Comparison of ENCODE assay signal across 15 mouse cellular contexts in the genomic region with DNA sequence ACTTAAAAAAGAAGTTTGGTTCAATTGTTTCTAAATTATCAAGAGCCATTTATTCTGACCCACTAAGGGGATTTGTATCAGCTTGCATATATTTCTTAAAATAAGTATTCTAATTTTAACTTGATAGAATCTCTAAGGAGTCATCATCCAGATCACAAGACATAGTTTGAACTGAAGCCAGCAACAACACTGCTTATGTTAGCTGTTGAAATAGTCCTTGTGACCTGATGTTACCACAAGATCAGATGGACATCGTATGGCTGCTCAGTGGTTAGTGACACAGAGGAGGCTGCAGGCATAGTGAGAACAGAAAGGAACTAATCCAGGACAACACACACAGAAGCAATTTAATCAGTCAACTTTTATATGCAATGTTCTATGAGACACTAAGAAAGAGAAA. TPM values are rescaled to one million over a fixed set of nuclear protein-coding genes. Genes with fewer than 3 reads are reported as not detected.
A peak's percentile ranks its signal among the peaks of the same experiment; 100 is the strongest.
DNase-seq lines count a peak whose midpoint lies in the region; ATAC-seq and TF ChIP-seq lines count a peak whose summit lies in the region.
"Had no signal": no experiment of that assay in that cellular context is flagged by ENCODE, and none has a peak within 500 bp of the region (broad histone marks: within the 10 kb centered on the region; RNA-seq: fewer than 3 reads in every experiment).

No protein-coding gene starts in this region.

- no peak for TF ChIP-seq CTCF in lung, embryonic 14.5 days (IDR thresholded peaks at IDR 0.05; ENCODE audit: low read depth)
- no peak for TF ChIP-seq CTCF in layer of hippocampus, adult 2 months (conservative IDR thresholded peaks at IDR 0.05)

- peak; percentile 54 to 58 for DNase-seq in gastrocnemius, adult 8-10 months (ENCODE audit: low spot score in 2 of 2)
- DNase-seq in gastrocnemius, postnatal 10 days: no peak
- DNase-seq in lung, embryonic 14.5 days: peak; percentile 85
- DNase-seq in lung, postnatal 25 days (ENCODE audit: low spot score): no peak
- DNase-seq in layer of hippocampus, adult 2 months (ENCODE audit: low spot score in 2 of 2): no peak
- DNase-seq: cerebellum, adult 2 months; kidney, postnatal 25 days; right cerebral cortex, postnatal 25 days had no signal

- no peak overlapping the region for H3K9ac ChIP-seq in lung, embryonic 14.5 days
- no peak overlapping the region for H3K9ac ChIP-seq in heart, embryonic 12.5 days
- H3K9ac ChIP-seq in midbrain, embryonic 13.5 days (replicated peaks): no peak overlapping the region
- H3K9ac ChIP-seq: midbrain, embryonic 15.5 days had no signal

- H3K4me3 ChIP-seq in lung, embryonic 14.5 days (ENCODE audit: low read depth, low read length): no peak overlapping the region
- H3K4me3 ChIP-seq in heart, embryonic 12.5 days: no peak overlapping the region
- H3K4me3 ChIP-seq in myocyte: no peak overlapping the region
- H3K4me3 ChIP-seq in layer of hippocampus, adult 2 months: no peak overlapping the region
- no peak overlapping the region for H3K4me3 ChIP-seq in midbrain, embryonic 13.5 days (replicated peaks)
- H3K4me3 ChIP-seq: erythroblast, embryonic 14.5 days; hindbrain, embryonic 10.5 days; midbrain, embryonic 15.5 days had no signal

- H3K9me3 ChIP-seq in lung, embryonic 14.5 days (ENCODE audit: low read depth, low read length): no peaks in the 10 kb centered on the region
- H3K9me3 ChIP-seq in heart, embryonic 12.5 days (replicated peaks): no peaks in the 10 kb centered on the region
- no peaks in the 10 kb centered on the region for H3K9me3 ChIP-seq in midbrain, embryonic 13.5 days
- H3K9me3 ChIP-seq: hindbrain, embryonic 10.5 days; midbrain, embryonic 15.5 days had no signal

- peaks cover 61% of the 10 kb centered on the region for H3K36me3 ChIP-seq in lung, embryonic 14.5 days (ENCODE audit: insufficient read depth)
- H3K36me3 ChIP-seq in heart, embryonic 12.5 days: peaks cover 82% of the 10 kb centered on the region
- H3K36me3 ChIP-seq in myocyte (ENCODE audit: control insufficient read depth, insufficient read depth): peaks cover 3% of the 10 kb centered on the region
- H3K36me3 ChIP-seq in midbrain, embryonic 13.5 days: 0 out of 2 replicates have a peak, but pooled peaks cover 4% of the 10 kb centered on the region
- H3K36me3 ChIP-seq: midbrain, embryonic 15.5 days had no signal

- TF ChIP-seq POLR2A in myocyte (IDR thresholded peaks at IDR 0.05; ENCODE audit: insufficient read length, low read depth): no peak

- peak overlapping the region; percentile 82 for H3K27ac ChIP-seq in lung, embryonic 14.5 days (ENCODE audit: low read depth)
- H3K27ac ChIP-seq in heart, embryonic 12.5 days (ENCODE audit: poor library complexity, severe bottlenecking): peak overlapping the region; percentile 37; the same call in 1 of the 2 replicates
- H3K27ac ChIP-seq in layer of hippocampus, adult 2 months: no peak overlapping the region
- no peak overlapping the region for H3K27ac ChIP-seq in midbrain, embryonic 13.5 days
- H3K27ac ChIP-seq: hindbrain, embryonic 10.5 days; midbrain, embryonic 15.5 days had no signal

- H3K27me3 ChIP-seq in lung, embryonic 14.5 days (ENCODE audit: insufficient read depth, low read length): no peaks in the 10 kb centered on the region
- H3K27me3 ChIP-seq in heart, embryonic 12.5 days (replicated peaks): no peaks in the 10 kb centered on the region
- H3K27me3 ChIP-seq in myocyte (ENCODE audit: control insufficient read depth, insufficient read depth, insufficient read length): no peaks in the 10 kb centered on the region
- H3K27me3 ChIP-seq in midbrain, embryonic 13.5 days: no peaks in the 10 kb centered on the region
- H3K27me3 ChIP-seq: midbrain, embryonic 15.5 days had no signal

- H3K79me2 ChIP-seq in myocyte (ENCODE audit: control insufficient read depth, insufficient read depth): no peaks in the 10 kb centered on the region

- H3K4me2 ChIP-seq in lung, embryonic 14.5 days: no peak overlapping the region
- H3K4me2 ChIP-seq in heart, embryonic 12.5 days: no peak overlapping the region
- no peak overlapping the region for H3K4me2 ChIP-seq in myocyte (ENCODE audit: low read depth)
- H3K4me2 ChIP-seq in midbrain, embryonic 13.5 days (replicated peaks): no peak overlapping the region
- H3K4me2 ChIP-seq: midbrain, embryonic 15.5 days had no signal

- H3ac ChIP-seq in myocyte (ENCODE audit: control insufficient read depth, insufficient read length): no peak overlapping the region

- WGBS in lung, embryonic 14.5 days: 52% methylated on average over 1 of the region's 1 CpGs
- 53% methylated on average over 1 of the region's 1 CpGs for WGBS in heart, embryonic 12.5 days
- WGBS in midbrain, embryonic 13.5 days: 94% methylated on average over 1 of the region's 1 CpGs

- ATAC-seq in lung, embryonic 14.5 days (ENCODE audit: insufficient read depth): no peak
- no peak for ATAC-seq in heart, embryonic 12.5 days (ENCODE audit: insufficient number of reproducible peaks, low FRiP score)
- ATAC-seq in midbrain, embryonic 13.5 days: no peak
- ATAC-seq: inflammation-experienced regulatory T-cells, adult 6 months; midbrain, embryonic 15.5 days had no signal

- peaks cover 19% of the 10 kb centered on the region for H3K4me1 ChIP-seq in lung, embryonic 14.5 days (ENCODE audit: insufficient read depth)
- peaks cover 75% of the 10 kb centered on the region for H3K4me1 ChIP-seq in heart, embryonic 12.5 days (replicated peaks)
- no peaks in the 10 kb centered on the region for H3K4me1 ChIP-seq in midbrain, embryonic 13.5 days (replicated peaks)
- H3K4me1 ChIP-seq: hindbrain, embryonic 10.5 days; midbrain, embryonic 15.5 days had no signal

TF ChIP-seq in myocyte, 11 proteins besides CTCF, POLR2A, EP300 and RAD21:
- TF ChIP-seq CEBPB (IDR thresholded peaks at IDR 0.05; ENCODE audit: insufficient read depth, poor library complexity, severe bottlenecking) (0 out of 2 replicates have a peak, but pooled peaks have one; percentile 35), MYOD1 (IDR thresholded peaks at IDR 0.05; ENCODE audit: control insufficient read depth in 1 of 3, insufficient read length in 2 of 3, low read depth in 2 of 3) (no peak)

RNA-seq across cellular contexts. Expression of gene Gyg, which starts 22.4 kb away (rescaled TPM):
- total RNA-seq in gastrocnemius, adult 8-10 months (2022): 100 to 1,000 TPM; 435 to 506 (median 464) TPM
- total RNA-seq in gastrocnemius, postnatal 10 days (2021): 100 to 1,000 TPM; 142 to 157 TPM
- polyA plus RNA-seq in lung, embryonic 14.5 days (2014; fragmentation: Nextera tagmentation; extraction: Ambion mirVana): 360 TPM in 2 replicates
- polyA plus RNA-seq in heart, embryonic 12.5 days (2016; fragmentation: Nextera tagmentation; extraction: Ambion mirVana): 687 and 707 TPM in 2 replicates
- 63.9 TPM for polyA plus RNA-seq in myocyte (2012; fragmentation: generic; extraction: Trizol)
- 10 to 100 TPM; 39.2 to 44.8 TPM for total RNA-seq in layer of hippocampus, adult 2 months (2021)
- 24.5 and 25.0 TPM in 2 replicates for polyA plus RNA-seq in midbrain, embryonic 13.5 days (2015; fragmentation: Nextera tagmentation; extraction: Ambion mirVana)

Comparison
In these comparisons a context has a peak if more than half of its experiments do, and no peak if none do; other contexts are left out.
1. DNase-seq: peak in gastrocnemius, adult 8-10 months (2 of 2) and lung, embryonic 14.5 days (single experiment); none in gastrocnemius, postnatal 10 days (single experiment), lung, postnatal 25 days (single experiment) and layer of hippocampus, adult 2 months (0 of 2).
2. H3K27ac ChIP-seq: peak in lung, embryonic 14.5 days (single experiment) and heart, embryonic 12.5 days (single experiment); none in layer of hippocampus, adult 2 months (single experiment) and midbrain, embryonic 13.5 days (single experiment).